Mouse (Mus musculus) small intestine, adult 2 months (tissue): Measurements from ENCODE around the gene Agt.

ENCODE experiments used
- CTCF ChIP-seq: fragments of 200-500 bp; IDR thresholded peaks from 2 replicates; pipeline ENCODE4 v1.5.1; 2012; ENCODE audit warnings: low read depth, mild to moderate bottlenecking, control low read depth, inconsistent platforms, low read length, moderate library complexity, mixed read lengths; ENCODE audit not compliant: insufficient replicate concordance, insufficient read length; ENCODE audit errors: extremely low read depth
- POLR2A ChIP-seq: fragments of 200-500 bp; IDR thresholded peaks from 2 replicates; pipeline ENCODE4 v1.6.1; 2012; ENCODE audit warnings: low read depth, mild to moderate bottlenecking, control low read depth, inconsistent platforms, low read length, moderate library complexity

DNA sequence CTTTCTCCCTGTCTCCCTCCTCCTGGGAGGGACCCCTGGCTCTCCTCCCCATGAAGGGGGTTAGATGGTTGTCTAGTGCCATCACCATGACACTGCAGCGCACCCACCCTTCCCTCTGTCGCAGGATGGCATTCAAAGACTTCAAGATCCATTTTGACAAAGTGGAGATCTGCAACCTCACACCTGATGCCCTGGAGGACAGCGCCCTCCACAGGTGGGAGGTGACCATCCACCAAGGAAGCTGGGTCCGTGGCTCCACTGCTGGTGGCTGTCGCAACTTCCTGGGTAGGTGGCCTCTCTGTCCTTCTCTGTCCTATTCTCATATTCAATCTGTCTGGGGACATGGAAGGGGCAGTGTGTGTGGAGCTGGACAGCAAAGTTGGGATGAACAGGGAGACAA is 34.6 kb upstream of the Agt start:
- TF ChIP-seq CTCF: no peak
- TF ChIP-seq POLR2A: no peak
